Mouse (Mus musculus) mature B cell (primary cell): ENCODE measurements around the gene Cngb1.

Experiments
- in situ Hi-C: fragments of 300-500 bp; cut with MboI; formaldehyde crosslinking; loops from 2 replicates; pipeline ENCODE4 v1.14.3; 2019

The Cngb1 gene

DNA sequence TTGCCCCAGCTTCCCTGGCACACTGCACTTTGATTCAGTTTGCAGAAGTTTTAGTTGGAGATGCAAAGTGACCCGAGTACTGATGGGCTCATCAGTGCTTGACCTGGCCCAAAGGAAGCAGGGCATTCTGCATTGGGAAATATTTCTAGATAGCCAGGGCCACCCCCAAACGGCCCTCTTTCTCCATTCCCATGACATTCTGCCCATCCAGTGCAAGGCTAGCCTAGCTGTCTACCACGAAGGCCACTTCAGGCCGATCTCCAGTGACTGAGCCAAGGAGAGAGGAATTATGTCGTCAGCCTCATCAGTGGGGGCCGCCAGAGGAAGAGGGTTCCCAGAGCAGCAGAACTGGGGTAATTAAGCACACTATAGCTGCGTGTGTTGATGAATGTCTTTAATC is 104.9 kb downstream of the Cngb1 start:
- in situ Hi-C loops = loop anchor here (25.0 kb wide), 1 partner anchor 264 kb away; no protein-coding TSS in a partner anchor

DNA sequence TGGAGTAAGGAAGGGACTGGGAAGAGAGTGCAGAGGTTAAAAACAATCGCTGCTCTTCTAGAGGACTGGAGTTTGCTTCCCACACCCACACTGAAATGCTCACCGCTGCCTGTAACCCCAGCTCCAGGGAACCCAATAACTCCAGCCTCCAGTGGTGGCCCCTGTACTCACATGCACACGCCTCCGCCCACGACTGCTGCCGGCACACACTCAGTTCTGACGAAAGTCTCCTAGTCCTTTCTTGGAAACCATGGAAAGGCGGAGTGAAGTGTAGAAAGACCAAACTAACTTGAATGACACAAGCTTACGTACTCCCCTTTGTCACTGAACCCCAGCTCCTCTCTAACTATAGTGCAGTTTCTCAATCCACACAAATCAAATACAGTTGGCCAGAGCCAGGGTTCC is 106.4 kb downstream of the Cngb1 start:
- in situ Hi-C loops = loop anchor here (25.0 kb wide), 1 partner anchor 263 kb away; no protein-coding TSS in a partner anchor

DNA sequence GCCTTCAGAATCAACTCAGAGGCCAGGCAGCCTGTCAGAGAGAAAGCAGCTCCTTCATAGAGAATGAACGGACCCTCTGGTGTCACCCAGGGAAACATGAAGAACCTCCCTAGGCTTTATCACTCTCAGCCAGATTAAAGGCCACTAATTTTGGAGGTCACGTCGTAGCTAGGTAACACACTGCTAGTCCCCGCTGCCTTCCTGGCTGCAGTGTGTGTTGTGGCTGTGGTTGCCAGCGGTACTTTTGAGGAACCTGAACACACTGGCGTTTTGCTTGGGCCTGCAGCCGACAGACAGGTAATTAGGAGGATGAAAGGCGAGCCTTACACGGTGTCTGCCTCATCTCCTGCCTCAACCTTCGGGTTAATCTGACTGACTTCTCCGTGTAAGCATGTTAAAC is 110.7 kb downstream of the Cngb1 start:
- in situ Hi-C loops = no loop called here

DNA sequence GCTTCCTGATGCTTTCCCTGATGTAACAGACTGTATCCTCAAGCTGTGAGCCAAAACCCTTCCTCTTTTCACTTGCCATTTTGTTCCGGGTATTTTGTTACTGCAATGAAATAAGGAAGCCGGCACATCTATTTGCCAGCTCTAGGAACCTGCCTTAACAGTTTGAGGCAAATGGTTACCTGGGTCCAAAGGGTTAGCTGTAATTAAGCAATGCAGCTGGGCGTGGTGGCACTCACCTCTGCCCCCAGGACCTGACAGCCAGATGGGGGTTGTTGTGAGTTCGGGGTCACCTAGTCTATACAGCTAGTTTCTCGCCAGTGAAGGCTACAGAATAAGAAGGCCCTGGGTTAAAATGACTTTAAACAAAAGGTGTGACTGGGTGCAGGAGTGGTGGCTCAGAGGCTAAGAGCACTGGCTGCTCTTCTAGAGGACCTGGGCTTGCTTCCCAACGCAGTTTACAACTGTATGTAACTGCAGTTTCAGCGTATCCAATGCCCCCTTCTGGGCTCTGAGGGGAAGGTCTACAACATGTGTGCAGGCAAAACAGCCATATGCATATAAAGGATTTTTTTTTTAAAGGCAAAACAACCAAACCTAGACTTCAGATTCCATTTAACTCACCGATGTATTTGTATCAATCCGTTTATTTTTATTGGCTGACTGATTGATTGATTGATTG is 114.7 kb downstream of the Cngb1 start:
- in situ Hi-C loops = no loop called here
